In the genomic region with DNA sequence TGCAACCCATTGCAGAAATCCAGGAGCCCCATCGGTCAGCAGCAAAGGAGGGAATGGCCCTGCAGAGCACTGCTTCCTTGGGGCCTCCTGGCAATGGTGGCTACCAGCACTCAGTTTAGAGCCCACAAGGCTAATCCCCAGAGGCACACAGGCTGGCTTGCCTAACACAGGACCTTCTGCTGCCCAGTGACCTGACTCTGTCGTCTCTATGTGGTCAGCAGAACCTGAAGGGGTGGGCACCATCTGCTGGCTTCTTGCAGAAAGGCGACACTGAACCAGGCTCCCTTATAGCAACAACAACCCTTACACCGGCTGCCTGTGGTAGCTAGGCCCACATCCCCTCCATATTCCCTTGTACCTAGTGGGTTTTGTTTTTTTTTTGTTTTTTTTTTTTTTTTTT, we compare ENCODE assay signal across 7 mouse cellular contexts. TPM values are rescaled to one million over a fixed set of nuclear protein-coding genes. Genes with fewer than 3 reads are reported as not detected.
DNase-seq lines count a peak whose midpoint lies in the region; ATAC-seq and TF ChIP-seq lines count a peak whose summit lies in the region.

No protein-coding gene starts in this region.

- no peak overlapping the region for H3K4me3 ChIP-seq in layer of hippocampus, adult 2 months
- no peak overlapping the region for H3K4me3 ChIP-seq in forebrain, embryonic 15.5 days

- TF ChIP-seq CTCF in layer of hippocampus, adult 2 months (conservative IDR thresholded peaks at IDR 0.05), result peak; percentile 34; the same call in 1 of the 2 replicates

- DNase-seq in layer of hippocampus, adult 2 months (ENCODE audit: low spot score in 2 of 2), result no peak
- no peak for DNase-seq in layer of hippocampus, postnatal 36 days
- DNase-seq in kidney, postnatal 4 days, result peak; percentile 59 to 73
- peak; percentile 44 for DNase-seq in skeletal muscle tissue, adult 2 months (ENCODE audit: low read depth, low spot score)
- no peak for DNase-seq in layer of hippocampus, adult 11-12 months (ENCODE audit: low spot score)

- H3K36me3 ChIP-seq in forebrain, embryonic 15.5 days, result no peaks in the 10 kb centered on the region

- 43% methylated on average over 4 of the region's 4 CpGs for WGBS in forebrain, embryonic 15.5 days

- no peaks in the 10 kb centered on the region for H3K4me1 ChIP-seq in forebrain, embryonic 15.5 days

- H3K27ac ChIP-seq in layer of hippocampus, adult 2 months, result no peak overlapping the region
- H3K27ac ChIP-seq in forebrain, embryonic 15.5 days (replicated peaks), result no peak overlapping the region

- H3K4me2 ChIP-seq in forebrain, embryonic 15.5 days (replicated peaks), result no peak overlapping the region

- peak; percentile 27 for ATAC-seq in common myeloid progenitor, adult 5-6 weeks (replicated peaks; ENCODE audit: low read depth, poor library complexity, severe bottlenecking)
- ATAC-seq in forebrain, embryonic 15.5 days (replicated peaks), result no peak

- no peak overlapping the region for H3K9ac ChIP-seq in forebrain, embryonic 15.5 days (replicated peaks)

- H3K9me3 ChIP-seq in forebrain, embryonic 15.5 days, result no peaks in the 10 kb centered on the region

- H3K27me3 ChIP-seq in forebrain, embryonic 15.5 days, result no peaks in the 10 kb centered on the region

RNA-seq across cellular contexts. Expression of a gene that starts 50.2 kb away (rescaled TPM):
- 10 to 100 TPM; 35.0 to 37.6 TPM for total RNA-seq in layer of hippocampus, adult 2 months (2021)
- total RNA-seq in layer of hippocampus, postnatal 36 days (2021), result 10 to 100 TPM; 30.0 to 31.6 TPM
- 3.8 TPM in 2 replicates for total RNA-seq in common myeloid progenitor, adult 5-6 weeks (2017)
- 5.1 and 5.9 TPM in 2 replicates for polyA plus RNA-seq in forebrain, embryonic 15.5 days (2015; fragmentation: Nextera tagmentation; extraction: Ambion mirVana)

Comparison
In these comparisons a context has a peak if more than half of its experiments do, and no peak if none do; other contexts are left out.
1. DNase-seq: peak in kidney, postnatal 4 days (2 of 2) and skeletal muscle tissue, adult 2 months (single experiment); none in layer of hippocampus, adult 2 months (0 of 2), layer of hippocampus, postnatal 36 days (0 of 2) and layer of hippocampus, adult 11-12 months (single experiment).